Mouse (Mus musculus) C2C12 (cell line): ENCODE measurements at regions not wholly inside any gene's neighbourhood (a gene's known extent, or its start where the extent isn't known, plus 50 kb on each side); places are given as distances from the start of the nearest gene placed in this dataset.

Source experiments
- H3K27me3 ChIP-seq: one replicate; pipeline ENCODE4 v1.6.1; 2011; ENCODE audit not compliant: control insufficient read depth, insufficient read depth, insufficient read length
- H3K36me3 ChIP-seq: one replicate; pipeline ENCODE4 v1.6.1; 2011; ENCODE audit not compliant: control insufficient read depth, insufficient read depth
- H3K4me3 ChIP-seq: one replicate; pipeline ENCODE4 v1.5.1; 2011; ENCODE audit warnings: mild to moderate bottlenecking, control low read depth; ENCODE audit not compliant: poor library complexity, insufficient read depth, severe bottlenecking
- H3K79me2 ChIP-seq: one replicate; pipeline ENCODE4 v1.6.1; 2011; ENCODE audit not compliant: control insufficient read depth, insufficient read depth
- H3K79me3 ChIP-seq: one replicate; pipeline ENCODE4 v1.6.1; 2011; ENCODE audit warnings: low read depth, control low read depth
- H3ac ChIP-seq: one replicate; pipeline ENCODE3; 2011; ENCODE audit warnings: low read depth; ENCODE audit not compliant: control insufficient read depth, insufficient read length
- CEBPB ChIP-seq: IDR thresholded peaks from one replicate; pipeline ENCODE4 v1.6.1; 2011; ENCODE audit warnings: low read depth, mild to moderate bottlenecking, control low read depth, moderate library complexity
- CTCF ChIP-seq: IDR thresholded peaks from one replicate; pipeline ENCODE4 v1.5.1; 2011; ENCODE audit not compliant: control insufficient read depth, insufficient read depth, insufficient read length
- FOSL1 ChIP-seq: IDR thresholded peaks from one replicate; pipeline ENCODE4 v1.8.0; 2011; ENCODE audit warnings: mild to moderate bottlenecking, low read length; ENCODE audit not compliant: poor library complexity, insufficient read depth, severe bottlenecking
- MAX ChIP-seq: IDR thresholded peaks from one replicate; pipeline ENCODE4 v1.6.1; 2011; ENCODE audit warnings: mild to moderate bottlenecking, control low read depth
- MYOD1 ChIP-seq: IDR thresholded peaks from one replicate; pipeline ENCODE4 v1.6.1; 2011; ENCODE audit warnings: low read depth; ENCODE audit not compliant: control insufficient read depth, insufficient read length
- MYOG ChIP-seq: IDR thresholded peaks from one replicate; pipeline ENCODE4 v1.6.1; 2011; ENCODE audit not compliant: control insufficient read depth, insufficient read length; ENCODE audit errors: extremely low read depth
- USF1 ChIP-seq: IDR thresholded peaks from one replicate; pipeline ENCODE4 v1.6.1; 2011; ENCODE audit warnings: low read depth, mild to moderate bottlenecking, control low read depth, moderate library complexity

DNA sequence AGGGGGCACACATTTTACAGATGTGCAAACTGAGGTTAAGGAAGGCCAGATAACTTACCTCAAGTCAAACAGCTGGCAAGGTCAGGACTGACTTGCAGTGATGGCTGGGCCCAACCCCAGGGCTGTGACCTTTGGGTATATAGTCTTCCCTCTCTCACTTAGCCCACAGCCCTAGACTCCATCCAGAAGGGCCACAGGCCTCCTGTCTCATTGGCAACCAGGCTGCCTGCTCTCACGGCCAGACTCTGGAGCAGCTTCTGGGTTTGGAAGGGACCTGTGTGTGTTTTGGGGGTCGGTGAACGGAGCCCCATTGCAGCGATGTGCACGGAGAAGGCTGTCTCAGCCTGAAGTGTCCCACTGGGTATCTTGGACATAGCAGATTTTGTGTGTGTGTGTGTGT is 70.2 kb upstream of the Wnt7b start:
- Histone ChIP-seq H3K79me2 (peaks cover 41% of the 10 kb centered on the region), H3K79me3 (peaks cover 34% of the 10 kb centered on the region), H3K36me3 (peaks cover 7% of the 10 kb centered on the region), H3K4me3 (no peak overlapping the region), H3ac (no peak overlapping the region), H3K27me3 (no peaks in the 10 kb centered on the region)
- TF ChIP-seq MYOG (no peak), USF1 (no peak), FOSL1 (no peak), CEBPB (no peak), MYOD1 (no peak), MAX (no peak), CTCF (no peak)

GRCm38 (mm10) chr15:85652871-85653337 is 70.6 kb upstream of the Wnt7b start:
- Histone ChIP-seq H3ac (no peak overlapping the region), H3K4me3 (peak overlapping the region; percentile 59), H3K79me3 (peaks cover 38% of the 10 kb centered on the region), H3K27me3 (no peaks in the 10 kb centered on the region), H3K36me3 (peaks cover 10% of the 10 kb centered on the region), H3K79me2 (peaks cover 46% of the 10 kb centered on the region)
- TF ChIP-seq MAX = no peak
- TF ChIP-seq CEBPB = no peak
- no peak for TF ChIP-seq CTCF
- TF ChIP-seq FOSL1 = no peak
- TF ChIP-seq MYOD1 = no peak
- TF ChIP-seq USF1 = no peak
- no peak for TF ChIP-seq MYOG

GRCm38 (mm10) chr15:85653421-85654401 is 71.4 kb upstream of the Wnt7b start:
- Histone ChIP-seq H3ac (peak overlapping the region; percentile 96), H3K79me2 (peaks cover 54% of the 10 kb centered on the region), H3K27me3 (no peaks in the 10 kb centered on the region), H3K79me3 (peaks cover 46% of the 10 kb centered on the region), H3K36me3 (peaks cover 18% of the 10 kb centered on the region), H3K4me3 (peak overlapping the region; percentile 59)
- TF ChIP-seq MAX (peak; percentile 69), MYOG (no peak)

GRCm38 (mm10) chr15:85654791-85655190 is 72.5 kb upstream of the Wnt7b start:
- Histone ChIP-seq H3K36me3 (peaks cover 29% of the 10 kb centered on the region), H3K27me3 (no peaks in the 10 kb centered on the region), H3K79me2 (peaks cover 65% of the 10 kb centered on the region), H3ac (peak overlapping the region; percentile 71), H3K4me3 (peak overlapping the region; percentile 59), H3K79me3 (peaks cover 57% of the 10 kb centered on the region)
- TF ChIP-seq CTCF = no peak

DNA sequence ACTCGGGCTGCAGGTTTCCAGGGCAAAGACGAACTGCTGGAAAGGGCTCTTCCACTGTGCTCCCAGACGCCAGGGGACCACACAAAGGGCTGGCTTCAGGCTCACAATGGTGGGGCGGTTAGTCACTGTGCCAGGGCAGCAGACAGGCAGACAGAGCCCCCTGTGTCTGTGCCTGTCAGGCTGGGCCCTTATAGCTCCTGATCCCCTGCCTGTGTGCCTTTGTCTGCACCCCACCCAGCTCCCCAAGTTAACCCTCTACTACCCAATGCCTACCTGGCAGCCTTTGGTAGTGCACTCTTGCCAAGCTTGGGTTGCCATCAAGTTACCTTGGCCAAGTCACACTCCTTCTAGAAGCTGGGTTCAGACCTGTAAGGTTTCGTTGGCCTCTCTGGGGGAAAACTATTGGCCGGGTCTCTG is 73.5 kb upstream of the Wnt7b start:
- Histone ChIP-seq H3K4me3 (peak overlapping the region; percentile 59), H3K79me3 (peaks cover 67% of the 10 kb centered on the region), H3K79me2 (peaks cover 74% of the 10 kb centered on the region), H3K36me3 (peaks cover 37% of the 10 kb centered on the region), H3K27me3 (no peaks in the 10 kb centered on the region), H3ac (peak overlapping the region; percentile 71)
- no peak for TF ChIP-seq FOSL1
- no peak for TF ChIP-seq CEBPB
- no peak for TF ChIP-seq MYOD1
- TF ChIP-seq MAX = no peak
- no peak for TF ChIP-seq MYOG
- no peak for TF ChIP-seq USF1
- TF ChIP-seq CTCF = no peak

GRCm38 (mm10) chr15:85656852-85657251 is 74.6 kb upstream of the Wnt7b start:
- H3K4me3 ChIP-seq = no peak overlapping the region
- H3K27me3 ChIP-seq = no peaks in the 10 kb centered on the region
- TF ChIP-seq MAX (no peak), FOSL1 (no peak), MYOG (no peak), CTCF (no peak), USF1 (no peak), CEBPB (no peak), MYOD1 (no peak)
- peaks cover 77% of the 10 kb centered on the region for H3K79me3 ChIP-seq
- H3K79me2 ChIP-seq = peaks cover 85% of the 10 kb centered on the region
- peaks cover 46% of the 10 kb centered on the region for H3K36me3 ChIP-seq
- peak overlapping the region; percentile 37 for H3ac ChIP-seq
